ENCODE assay signal across 8 mouse cellular contexts in the genomic region with DNA sequence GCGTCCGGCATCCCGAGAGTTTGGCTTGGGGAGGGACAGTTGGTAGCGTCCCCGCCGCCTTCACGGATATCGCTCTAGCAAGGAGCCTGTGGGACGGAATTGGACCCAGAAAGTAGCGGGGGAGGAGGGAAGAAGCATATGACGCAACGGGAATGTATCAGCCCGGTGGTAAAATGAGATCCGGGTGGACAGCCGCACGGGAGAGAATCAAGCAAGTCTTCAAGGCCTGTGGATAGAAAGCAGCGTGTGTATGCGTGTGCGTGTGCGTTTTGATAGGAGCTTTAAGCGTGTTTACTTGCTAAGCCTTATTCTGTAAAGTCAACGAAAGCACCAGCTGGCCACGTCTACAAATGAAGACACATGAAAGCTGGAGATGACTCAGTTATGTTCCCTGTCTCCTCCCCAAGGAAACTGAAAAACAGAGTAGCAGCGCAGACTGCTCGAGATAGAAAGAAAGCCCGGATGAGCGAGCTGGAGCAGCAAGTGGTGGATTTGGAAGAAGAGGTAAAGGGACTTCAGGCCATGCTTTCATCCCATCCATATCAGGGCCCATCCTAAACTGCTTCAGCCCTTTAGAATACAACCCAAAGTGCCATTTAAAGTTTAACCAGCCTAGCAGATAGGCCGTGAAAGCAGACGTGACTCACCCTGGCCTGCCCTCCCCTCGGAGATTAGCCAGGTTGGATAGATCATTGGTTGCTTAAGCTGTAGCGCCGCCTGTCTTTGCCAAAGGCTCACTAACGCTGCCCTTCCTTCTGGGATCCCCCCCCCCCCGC. TPM values are rescaled to one million over a fixed set of nuclear protein-coding genes. Genes with fewer than 3 reads are reported as not detected.
DNase-seq lines count a peak whose midpoint lies in the region; ATAC-seq and TF ChIP-seq lines count a peak whose summit lies in the region.

No protein-coding gene starts in this region.

- peaks cover 45% of the 10 kb centered on the region for H3K36me3 ChIP-seq in embryonic facial prominence, embryonic 14.5 days (ENCODE audit: control insufficient read depth, insufficient read depth, low read length)
- H3K36me3 ChIP-seq in limb, embryonic 13.5 days: peaks cover 43% of the 10 kb centered on the region
- peaks cover 32% of the 10 kb centered on the region for H3K36me3 ChIP-seq in midbrain, embryonic 15.5 days (replicated peaks)
- peaks cover 26% of the 10 kb centered on the region for H3K36me3 ChIP-seq in spleen, adult 2 months (ENCODE audit: control insufficient read depth, insufficient read depth, low read length)

- no peaks in the 10 kb centered on the region for H3K9me3 ChIP-seq in embryonic facial prominence, embryonic 14.5 days (ENCODE audit: control insufficient read depth, low read length)
- no peaks in the 10 kb centered on the region for H3K9me3 ChIP-seq in limb, embryonic 13.5 days
- no peaks in the 10 kb centered on the region for H3K9me3 ChIP-seq in midbrain, embryonic 15.5 days

- peak overlapping the region; percentile 96 for H3K9ac ChIP-seq in embryonic facial prominence, embryonic 14.5 days (ENCODE audit: low read depth, low read length)
- H3K9ac ChIP-seq in limb, embryonic 13.5 days: peak overlapping the region; percentile 97
- H3K9ac ChIP-seq in midbrain, embryonic 15.5 days: peak overlapping the region; percentile 98

- H3K4me2 ChIP-seq in embryonic facial prominence, embryonic 14.5 days (ENCODE audit: low read depth, low read length): peak overlapping the region; percentile 68
- peak overlapping the region; percentile 80 for H3K4me2 ChIP-seq in limb, embryonic 13.5 days (replicated peaks)
- H3K4me2 ChIP-seq in midbrain, embryonic 15.5 days: peak overlapping the region; percentile 72

- TF ChIP-seq POLR2A in spleen, adult 2 months (IDR thresholded peaks at IDR 0.05; ENCODE audit: low read depth, low read length): no peak

- H3K4me3 ChIP-seq in embryonic facial prominence, embryonic 14.5 days (ENCODE audit: low read depth, low read length): peak overlapping the region; percentile 85
- H3K4me3 ChIP-seq in limb, embryonic 13.5 days: peak overlapping the region; percentile 97
- H3K4me3 ChIP-seq in midbrain, embryonic 15.5 days: peak overlapping the region; percentile 95
- peak overlapping the region; percentile 89 for H3K4me3 ChIP-seq in spleen, adult 2 months (ENCODE audit: extremely low read depth, insufficient read depth, insufficient read length)

- ATAC-seq in embryonic facial prominence, embryonic 14.5 days (ENCODE audit: low read depth): peak; percentile 34; the same call in 1 of the 2 replicates
- ATAC-seq in limb, embryonic 13.5 days (ENCODE audit: low FRiP score, low read depth): 0 out of 2 replicates have a peak, but pooled peaks have one; percentile 0
- peak; percentile 29 for ATAC-seq in midbrain, embryonic 15.5 days (replicated peaks)

- WGBS in embryonic facial prominence, embryonic 14.5 days: under 1% methylated on average over 32 of the region's 34 CpGs
- WGBS in limb, embryonic 13.5 days: under 1% methylated on average over 33 of the region's 34 CpGs
- under 1% methylated on average over 34 of the region's 34 CpGs for WGBS in midbrain, embryonic 15.5 days
- under 1% methylated on average over 34 of the region's 34 CpGs for WGBS in spleen, adult 2 months

- DNase-seq in 3T3-L1 (ENCODE audit: low read depth, low spot score): peak; percentile 92
- DNase-seq in adrenal gland, postnatal 36 days: peak; percentile 87 to 89
- DNase-seq in embryonic facial prominence, embryonic 14.5 days (ENCODE audit: low spot score): peak; percentile 88
- peak; percentile 73 for DNase-seq in heart, adult 8-10 months (ENCODE audit: low spot score)
- peak; percentile 90 for DNase-seq in kidney, adult 9 months
- DNase-seq in spleen, adult 2 months (ENCODE audit: low read depth in 1 of 2, low spot score in 2 of 2): peak in 1 of 2 experiments; percentile 57

- H3K27me3 ChIP-seq in embryonic facial prominence, embryonic 14.5 days (replicated peaks; ENCODE audit: control insufficient read depth, insufficient read depth, low read length): no peaks in the 10 kb centered on the region
- H3K27me3 ChIP-seq in limb, embryonic 13.5 days: no peaks in the 10 kb centered on the region
- no peaks in the 10 kb centered on the region for H3K27me3 ChIP-seq in midbrain, embryonic 15.5 days (replicated peaks)
- no peaks in the 10 kb centered on the region for H3K27me3 ChIP-seq in spleen, adult 2 months (ENCODE audit: control insufficient read depth, insufficient read depth, low read length)

- H3K4me1 ChIP-seq in embryonic facial prominence, embryonic 14.5 days (ENCODE audit: control insufficient read depth, insufficient read depth, low read length): peaks cover 12% of the 10 kb centered on the region
- peaks cover 25% of the 10 kb centered on the region for H3K4me1 ChIP-seq in limb, embryonic 13.5 days
- H3K4me1 ChIP-seq in midbrain, embryonic 15.5 days: peaks cover 27% of the 10 kb centered on the region
- no peaks in the 10 kb centered on the region; the same call in 1 of the 2 replicates for H3K4me1 ChIP-seq in spleen, adult 2 months (ENCODE audit: control insufficient read depth, insufficient read depth, insufficient read length)

- peak; percentile 40; the same call in 1 of the 2 replicates for TF ChIP-seq CTCF in spleen, adult 2 months (IDR thresholded peaks at IDR 0.05; ENCODE audit: extremely low read depth, insufficient read depth, insufficient read length, insufficient replicate concordance)

- H3K27ac ChIP-seq in embryonic facial prominence, embryonic 14.5 days (replicated peaks; ENCODE audit: low read depth, low read length): peak overlapping the region; percentile 93
- H3K27ac ChIP-seq in limb, embryonic 13.5 days: peak overlapping the region; percentile 89
- H3K27ac ChIP-seq in midbrain, embryonic 15.5 days: peak overlapping the region; percentile 94
- peak overlapping the region; percentile 88 for H3K27ac ChIP-seq in spleen, adult 2 months (ENCODE audit: insufficient read depth, low read length)

RNA-seq across cellular contexts. Expression of a gene that starts 1.2 kb away (rescaled TPM):
- total RNA-seq in adrenal gland, postnatal 36 days (2021): 100 to 1,000 TPM; 199 to 215 TPM
- 205 and 223 TPM in 2 replicates for polyA plus RNA-seq in embryonic facial prominence, embryonic 14.5 days (2014; fragmentation: Nextera tagmentation; extraction: Ambion mirVana)
- total RNA-seq in heart, adult 8-10 months (2022): 10 to 100 TPM; 53.5 to 76.4 (median 71.0) TPM
- polyA plus RNA-seq in limb, embryonic 13.5 days (2015; fragmentation: Nextera tagmentation; extraction: Ambion mirVana): 155 and 177 TPM in 2 replicates
- 152 and 159 TPM in 2 replicates for polyA plus RNA-seq in midbrain, embryonic 15.5 days (2015; fragmentation: Nextera tagmentation; extraction: Ambion mirVana)
- 63.7 and 75.6 TPM in 2 replicates for polyA plus RNA-seq in spleen, adult 2 months (2012; rRNA removed)

RNA-seq across cellular contexts. Expression of a gene that starts 20.3 kb away (rescaled TPM):
- total RNA-seq in adrenal gland, postnatal 36 days (2021): 10 to 100 TPM; 33.7 to 37.5 TPM
- 18.2 and 22.1 TPM in 2 replicates for polyA plus RNA-seq in embryonic facial prominence, embryonic 14.5 days (2014; fragmentation: Nextera tagmentation; extraction: Ambion mirVana)
- total RNA-seq in heart, adult 8-10 months (2022): 10 to 100 TPM; 19.8 to 27.1 (median 22.6) TPM
- polyA plus RNA-seq in limb, embryonic 13.5 days (2015; fragmentation: Nextera tagmentation; extraction: Ambion mirVana): 18.9 and 21.7 TPM in 2 replicates
- 12.1 and 13.6 TPM in 2 replicates for polyA plus RNA-seq in midbrain, embryonic 15.5 days (2015; fragmentation: Nextera tagmentation; extraction: Ambion mirVana)
- 4.7 and 5.6 TPM in 2 replicates for polyA plus RNA-seq in spleen, adult 2 months (2012; rRNA removed)

RNA-seq across cellular contexts. Expression of a gene that starts 47.8 kb away (rescaled TPM):
- total RNA-seq in adrenal gland, postnatal 36 days (2021): not detected
- not detected in 2 replicates for polyA plus RNA-seq in embryonic facial prominence, embryonic 14.5 days (2014; fragmentation: Nextera tagmentation; extraction: Ambion mirVana)
- not detected for total RNA-seq in heart, adult 8-10 months (2022)
- 0.10 TPM in 1 of 2 replicates, not detected in the other for polyA plus RNA-seq in limb, embryonic 13.5 days (2015; fragmentation: Nextera tagmentation; extraction: Ambion mirVana)
- polyA plus RNA-seq in midbrain, embryonic 15.5 days (2015; fragmentation: Nextera tagmentation; extraction: Ambion mirVana): 0.12 and 0.13 TPM in 2 replicates
- polyA plus RNA-seq in spleen, adult 2 months (2012; rRNA removed): 0.02 TPM in 1 of 2 replicates, not detected in the other
